Mouse (Mus musculus): Measurements from ENCODE around the gene Kcnc1. TPM values are rescaled to one million over a fixed set of nuclear protein-coding genes. Genes with fewer than 3 reads are reported as not detected.

Gene Kcnc1
- polyA plus RNA-seq, 1 experiment from 2014 or later: 0.18 TPM

- Histone ChIP-seq H3K4me3 (ENCODE audit: low read depth, low read length) (no peak overlapping the region), H3K9me3 (ENCODE audit: control insufficient read depth, low read length) (no peaks in the 10 kb centered on the region), H3K27me3 (ENCODE audit: control insufficient read depth, insufficient read depth, low read length) (peaks cover 16% of the 10 kb centered on the region; the same call in 1 of the 2 replicates), H3K27ac (replicated peaks) (no peak overlapping the region), H3K4me1 (replicated peaks; ENCODE audit: control insufficient read depth, insufficient read depth) (no peaks in the 10 kb centered on the region), H3K4me2 (replicated peaks; ENCODE audit: low read depth) (no peak overlapping the region), H3K36me3 (ENCODE audit: control insufficient read depth, insufficient read depth, low read length) (no peaks in the 10 kb centered on the region), H3K9ac (ENCODE audit: low read length) (no peak overlapping the region)
- no peak for DNase-seq (ENCODE audit: low spot score)
- ATAC-seq (ENCODE audit: low FRiP score, low TSS enrichment): no peak
- TF ChIP-seq EP300 (optimal IDR thresholded peaks at IDR 0.05) (no peak), CTCF (IDR thresholded peaks at IDR 0.05; ENCODE audit: low read depth) (no peak)
- 51% methylated on average over 3 of the region's 3 CpGs for WGBS
Observed at GRCm38 (mm10) chr7:46401371-46402180, 5.3 kb downstream of the Kcnc1 start.

- Histone ChIP-seq H3K27ac (replicated peaks) (no peak overlapping the region), H3K4me3 (ENCODE audit: low read depth, low read length) (no peak overlapping the region), H3K4me2 (replicated peaks; ENCODE audit: low read depth) (no peak overlapping the region), H3K9me3 (ENCODE audit: control insufficient read depth, low read length) (no peaks in the 10 kb centered on the region), H3K4me1 (replicated peaks; ENCODE audit: control insufficient read depth, insufficient read depth) (no peaks in the 10 kb centered on the region), H3K27me3 (ENCODE audit: control insufficient read depth, insufficient read depth, low read length) (peaks cover 1% of the 10 kb centered on the region; the same call in 1 of the 2 replicates), H3K9ac (ENCODE audit: low read length) (no peak overlapping the region), H3K36me3 (ENCODE audit: control insufficient read depth, insufficient read depth, low read length) (no peaks in the 10 kb centered on the region)
- ATAC-seq (ENCODE audit: low FRiP score, low TSS enrichment) (no peak), DNase-seq (ENCODE audit: low spot score) (no peak)
- TF ChIP-seq CTCF (IDR thresholded peaks at IDR 0.05; ENCODE audit: low read depth): no peak
- TF ChIP-seq EP300 (optimal IDR thresholded peaks at IDR 0.05): no peak
- WGBS: 79% methylated on average over 15 of the region's 15 CpGs
Observed at GRCm38 (mm10) chr7:46403616-46404485, 7.6 kb downstream of the Kcnc1 start.

GRCm38 (mm10) chr7:46404756-46405155 lies 8.5 kb downstream of the Kcnc1 start:
- Histone ChIP-seq H3K4me1 (replicated peaks; ENCODE audit: control insufficient read depth, insufficient read depth) (no peaks in the 10 kb centered on the region), H3K9me3 (ENCODE audit: control insufficient read depth, low read length) (no peaks in the 10 kb centered on the region), H3K36me3 (ENCODE audit: control insufficient read depth, insufficient read depth, low read length) (no peaks in the 10 kb centered on the region), H3K27ac (replicated peaks) (no peak overlapping the region), H3K9ac (ENCODE audit: low read length) (no peak overlapping the region), H3K27me3 (ENCODE audit: control insufficient read depth, insufficient read depth, low read length) (no peaks in the 10 kb centered on the region), H3K4me2 (replicated peaks; ENCODE audit: low read depth) (no peak overlapping the region), H3K4me3 (ENCODE audit: low read depth, low read length) (no peak overlapping the region)
- no peak for ATAC-seq (ENCODE audit: low FRiP score, low TSS enrichment)
- 62% methylated on average over 7 of the region's 7 CpGs for WGBS
- TF ChIP-seq EP300 (optimal IDR thresholded peaks at IDR 0.05): no peak
- TF ChIP-seq CTCF (IDR thresholded peaks at IDR 0.05; ENCODE audit: low read depth): no peak
- DNase-seq (ENCODE audit: low spot score): no peak

GRCm38 (mm10) chr7:46408606-46409005 lies 12.3 kb downstream of the Kcnc1 start:
- Histone ChIP-seq H3K4me1 (replicated peaks; ENCODE audit: control insufficient read depth, insufficient read depth) (no peaks in the 10 kb centered on the region), H3K9ac (ENCODE audit: low read length) (no peak overlapping the region), H3K4me2 (replicated peaks; ENCODE audit: low read depth) (no peak overlapping the region), H3K27ac (replicated peaks) (no peak overlapping the region), H3K4me3 (ENCODE audit: low read depth, low read length) (no peak overlapping the region), H3K36me3 (ENCODE audit: control insufficient read depth, insufficient read depth, low read length) (no peaks in the 10 kb centered on the region), H3K27me3 (ENCODE audit: control insufficient read depth, insufficient read depth, low read length) (no peaks in the 10 kb centered on the region), H3K9me3 (ENCODE audit: control insufficient read depth, low read length) (no peaks in the 10 kb centered on the region)
- ATAC-seq (ENCODE audit: low FRiP score, low TSS enrichment) (no peak), DNase-seq (ENCODE audit: low spot score) (no peak)
- WGBS: 78% methylated on average over 9 of the region's 9 CpGs
- TF ChIP-seq CTCF (IDR thresholded peaks at IDR 0.05; ENCODE audit: low read depth): no peak
- no peak for TF ChIP-seq EP300 (optimal IDR thresholded peaks at IDR 0.05)

GRCm38 (mm10) chr7:46409204-46409789 lies 13.0 kb downstream of the Kcnc1 start:
- H3K9ac ChIP-seq (ENCODE audit: low read length): no peak overlapping the region
- no peak overlapping the region for H3K27ac ChIP-seq (replicated peaks)
- TF ChIP-seq EP300 (optimal IDR thresholded peaks at IDR 0.05): no peak
- TF ChIP-seq CTCF (IDR thresholded peaks at IDR 0.05; ENCODE audit: low read depth): no peak
- ATAC-seq (ENCODE audit: low FRiP score, low TSS enrichment) (no peak), DNase-seq (ENCODE audit: low spot score) (no peak)
- no peak overlapping the region for H3K4me2 ChIP-seq (replicated peaks; ENCODE audit: low read depth)
- no peaks in the 10 kb centered on the region for H3K9me3 ChIP-seq (ENCODE audit: control insufficient read depth, low read length)
- 36% methylated on average over 12 of the region's 12 CpGs for WGBS
- no peaks in the 10 kb centered on the region for H3K4me1 ChIP-seq (replicated peaks; ENCODE audit: control insufficient read depth, insufficient read depth)
- no peaks in the 10 kb centered on the region for H3K27me3 ChIP-seq (ENCODE audit: control insufficient read depth, insufficient read depth, low read length)
- H3K4me3 ChIP-seq (ENCODE audit: low read depth, low read length): no peak overlapping the region
- no peaks in the 10 kb centered on the region for H3K36me3 ChIP-seq (ENCODE audit: control insufficient read depth, insufficient read depth, low read length)
